Mouse (Mus musculus): ENCODE results near the gene Eaf2.

- TF ChIP-seq POLR2A (IDR thresholded peaks at IDR 0.05; ENCODE audit: control insufficient read depth, extremely low read depth, insufficient read depth, low read length, poor library complexity) (no peak), CTCF (IDR thresholded peaks at IDR 0.05; ENCODE audit: borderline replicate concordance, control insufficient read depth, extremely low read depth, insufficient read depth, low read length, poor library complexity) (no peak)
Observed at GRCm38 (mm10) chr16:36808616-36809015, 66.2 kb downstream of the Eaf2 start.

Data from thymus, adult 2 months (tissue).